Mouse (Mus musculus) thymus, adult 18-20 months (tissue): ENCODE measurements around the gene Dhrs3.

Source experiments
- DNase-seq, 2 experiments: peaks; one replicate each; pipeline ENCODE4 v3.0.0; 2022; ENCODE audit warnings: mixed read lengths in 2 of 2

Gene Dhrs3

DNA sequence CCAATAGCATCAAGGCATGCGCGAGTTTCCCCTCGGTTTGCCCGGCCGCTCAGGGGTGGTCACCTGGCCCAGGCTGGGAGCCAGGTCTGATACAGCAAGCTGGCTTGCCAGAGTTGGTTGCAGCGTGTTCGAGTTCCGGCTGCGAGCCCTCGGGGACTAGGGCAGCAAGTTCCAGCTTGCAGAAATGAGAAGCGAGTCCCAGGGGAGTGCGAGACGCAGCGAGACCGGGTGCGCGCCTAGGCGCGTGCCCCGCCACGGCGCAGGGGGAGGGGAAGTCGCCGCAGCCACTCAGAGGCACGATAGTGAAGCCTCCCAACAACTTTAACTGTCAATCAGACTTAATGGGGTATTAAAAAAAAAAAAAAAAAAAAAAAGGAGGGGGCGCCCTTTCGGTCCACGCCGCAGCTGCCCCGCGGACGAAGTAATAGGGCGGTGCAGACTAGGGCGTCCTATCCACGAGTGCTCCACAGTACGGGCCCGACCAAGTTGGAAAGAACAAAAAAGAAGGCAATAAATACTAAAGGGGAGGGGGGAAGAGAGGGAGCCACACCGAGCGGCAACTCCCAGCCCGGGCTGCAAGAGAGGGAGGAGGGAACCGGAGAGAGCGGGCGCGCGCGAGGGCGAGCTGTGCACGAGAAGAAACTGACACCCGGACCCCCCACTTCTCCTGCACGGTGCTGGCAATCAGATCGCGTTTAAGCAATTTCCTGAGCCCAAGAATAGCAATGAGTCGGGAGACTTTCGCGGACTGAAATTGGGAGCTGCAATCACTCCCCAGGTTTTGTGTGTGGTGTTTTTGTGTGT is at the start of gene Dhrs3:
Dhrs3 (plus strand) TSS at position 695 of the 804 bp plus-strand sequence.
- DNase-seq = peak; percentile 86 to 87

GRCm38 (mm10) chr4:144861756-144862505 is 30.7 kb upstream of the Dhrs3 start:
- DNase-seq = no peak

DNA sequence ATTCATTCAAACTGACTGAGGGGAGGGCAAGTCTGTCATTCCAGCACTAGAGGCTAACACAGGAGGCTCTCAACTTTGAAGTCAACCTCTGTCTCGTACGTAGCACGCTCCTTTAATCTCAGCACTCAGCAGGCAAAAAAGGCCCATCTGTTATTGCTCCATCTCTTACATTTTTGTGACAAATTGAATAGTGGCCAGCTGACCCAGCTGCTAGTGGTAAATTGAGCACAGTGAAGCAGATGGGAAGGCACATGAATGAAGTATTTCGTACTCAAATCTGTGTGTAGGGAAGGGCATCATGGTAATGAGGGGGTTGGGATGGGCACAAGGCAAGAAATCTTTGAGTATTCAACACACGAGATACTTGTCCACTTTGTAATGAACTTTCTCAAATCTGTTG is 24.7 kb upstream of the Dhrs3 start:
- DNase-seq = no peak

GRCm38 (mm10) chr4:144868584-144868983 is 24.0 kb upstream of the Dhrs3 start:
- no peak for DNase-seq

- no peak for DNase-seq
These were observed 19.7 kb upstream of the Dhrs3 start for GRCm38 (mm10) chr4:144872905-144873304.

GRCm38 (mm10) chr4:144875576-144876093 is 17.0 kb upstream of the Dhrs3 start:
- DNase-seq = no peak

- DNase-seq = no peak
These were observed 13.1 kb upstream of the Dhrs3 start for GRCm38 (mm10) chr4:144879549-144879948.

DNA sequence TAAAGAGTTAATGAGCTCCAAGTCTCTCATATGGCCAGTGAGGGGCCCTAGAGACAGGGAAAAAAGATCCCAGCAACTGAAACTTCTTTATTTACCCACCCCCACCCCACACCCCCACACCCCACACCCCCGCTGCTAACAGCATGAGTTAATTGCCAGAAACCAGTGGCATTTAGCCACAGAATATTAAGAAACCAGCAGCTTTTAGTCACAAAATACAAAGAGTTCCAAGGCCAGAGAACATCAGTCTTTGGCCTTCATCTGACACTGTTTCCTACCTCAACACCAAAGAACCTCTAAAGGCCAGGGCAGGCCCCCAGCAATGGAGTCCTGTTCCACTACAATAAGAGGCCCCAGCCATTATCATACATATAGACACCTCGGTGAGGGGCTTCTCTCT is 11.3 kb upstream of the Dhrs3 start:
- no peak for DNase-seq

DNA sequence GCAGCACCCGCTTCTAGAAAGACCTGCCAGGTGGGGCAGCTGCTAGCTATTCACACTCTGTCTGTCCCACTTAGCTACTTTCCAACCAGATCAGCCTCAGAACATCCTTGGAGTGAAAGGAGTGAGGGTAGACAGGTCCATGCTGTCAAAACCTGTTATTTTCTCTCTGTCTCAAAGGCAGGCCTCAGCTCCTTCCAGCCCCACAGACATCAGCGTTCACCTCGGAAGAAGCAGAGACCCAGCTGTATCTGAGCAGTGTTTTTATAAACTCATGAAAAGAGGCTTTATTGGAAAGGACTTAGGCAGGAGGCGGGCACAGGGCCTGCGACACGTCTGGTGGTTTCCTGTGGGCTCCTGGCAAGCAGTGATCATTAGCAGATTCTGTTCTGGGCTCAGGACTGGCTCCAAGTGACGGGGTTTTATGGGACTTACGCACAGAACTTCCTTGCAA is 9.7 kb upstream of the Dhrs3 start:
- DNase-seq = no peak

DNA sequence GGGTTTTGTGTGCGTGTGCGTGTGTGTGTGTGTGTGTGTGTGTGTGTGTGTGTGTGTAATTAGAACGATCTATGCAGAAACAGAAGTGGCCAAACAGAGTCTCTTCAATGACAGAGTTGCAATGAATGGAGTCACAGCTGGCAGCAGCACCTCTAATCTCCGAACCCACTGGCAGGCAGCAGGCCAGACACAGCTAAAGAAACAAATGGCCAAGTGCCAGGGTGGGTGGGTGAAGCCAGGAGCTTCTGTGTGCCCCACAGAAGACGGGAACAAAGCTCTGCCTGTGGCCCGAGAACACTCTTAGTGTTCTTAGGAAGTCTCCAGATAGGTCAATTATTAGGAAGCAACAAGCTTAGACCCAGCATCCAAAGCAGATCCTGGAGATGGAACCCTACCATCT is 6.2 kb upstream of the Dhrs3 start:
- no peak for DNase-seq

- DNase-seq = no peak
These were observed 3.9 kb upstream of the Dhrs3 start for GRCm38 (mm10) chr4:144888750-144889149.

DNA sequence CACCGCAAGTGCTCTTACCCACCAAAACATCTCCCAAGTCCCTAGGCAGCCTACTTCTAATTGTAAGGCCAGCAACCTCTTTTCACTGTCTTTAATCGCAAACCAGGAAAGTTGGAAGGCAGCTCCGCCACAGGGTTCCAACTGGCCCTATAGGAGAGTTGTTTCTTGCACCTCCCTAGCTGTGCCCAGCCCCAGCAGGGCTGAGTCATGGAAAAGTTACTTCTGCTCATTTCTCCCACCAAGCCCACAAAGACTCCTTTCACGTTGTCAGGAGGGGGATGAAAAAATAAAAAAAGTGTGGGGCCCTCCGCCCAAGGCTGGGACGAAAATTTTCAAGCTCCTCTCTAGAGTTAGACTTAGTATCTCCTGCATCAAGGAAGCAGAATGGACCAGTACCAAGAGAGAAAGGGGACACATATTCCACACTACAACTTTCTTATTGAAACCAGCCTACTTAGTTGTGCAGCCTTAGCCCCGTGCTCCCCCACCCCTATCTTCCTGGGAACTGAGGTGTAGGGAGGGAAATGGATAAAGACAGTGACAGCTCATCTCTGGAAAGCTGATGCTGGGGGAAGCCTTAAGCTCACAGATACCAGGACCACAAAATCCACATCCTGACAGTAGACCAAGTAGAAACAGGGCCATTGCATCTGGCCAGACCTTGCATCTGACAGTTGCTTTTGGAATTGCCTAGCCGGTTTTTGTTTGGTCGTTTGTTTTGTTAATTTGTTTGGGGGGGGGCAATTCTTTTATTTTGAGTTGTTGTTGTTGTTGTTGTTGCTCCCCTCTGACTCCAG is 2.9 kb upstream of the Dhrs3 start:
- no peak for DNase-seq

- peak; percentile 39 to 58 for DNase-seq
These were observed 1.9 kb upstream of the Dhrs3 start for GRCm38 (mm10) chr4:144890690-144891120.

DNA sequence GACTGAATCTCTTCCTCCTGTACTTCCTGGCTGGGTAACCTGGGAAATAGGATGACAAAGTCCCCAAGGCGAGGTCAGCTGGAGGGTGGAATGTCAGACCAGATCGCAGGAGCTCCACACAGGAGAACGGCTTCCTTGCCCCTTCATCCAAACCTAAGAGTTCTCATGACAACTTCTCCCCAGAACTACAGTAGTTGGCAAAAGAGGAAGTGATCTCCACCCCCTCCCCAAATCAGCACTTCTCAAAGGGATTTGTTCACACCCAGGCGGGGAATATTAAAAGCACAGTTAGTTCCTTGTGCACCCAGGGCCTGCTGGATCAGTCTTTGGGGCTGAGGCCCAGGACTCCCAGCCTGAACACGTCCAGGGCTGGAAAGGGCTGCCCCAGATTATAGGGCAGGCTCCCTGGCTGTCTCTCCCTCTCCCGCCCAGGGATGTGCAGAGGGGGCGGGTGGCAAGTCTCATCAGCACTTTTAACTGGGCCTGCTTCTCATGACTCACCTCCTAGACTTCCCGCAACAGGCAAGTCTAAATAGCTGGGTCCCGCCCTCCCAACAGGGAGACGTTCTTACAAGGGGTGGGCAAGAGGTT is 1.4 kb upstream of the Dhrs3 start:
- DNase-seq = peak; percentile 36 to 44

DNA sequence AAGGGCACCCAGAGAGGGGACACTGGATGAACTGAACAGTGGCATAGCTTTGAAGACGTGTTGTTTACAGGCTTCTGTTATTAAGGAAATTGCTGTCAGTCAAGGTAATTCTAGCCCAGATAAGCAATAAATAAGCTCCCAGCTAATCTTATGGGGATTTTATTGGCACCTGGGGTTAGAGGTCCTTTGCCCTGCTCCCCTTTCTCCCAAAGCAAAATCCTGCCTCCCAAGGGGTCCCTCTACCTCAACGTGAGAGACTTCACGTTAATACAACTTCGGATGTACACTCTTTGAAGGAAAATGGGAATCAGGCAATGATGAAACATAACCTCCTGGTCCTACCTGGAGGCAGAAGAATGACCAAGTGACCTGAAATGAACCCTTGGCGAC is 889 bp upstream of the Dhrs3 start:
- DNase-seq = no peak

- DNase-seq = peak in 1 of 2 experiments; percentile 18
These were observed 278 bp downstream of the Dhrs3 start for GRCm38 (mm10) chr4:144892937-144893272.

DNA sequence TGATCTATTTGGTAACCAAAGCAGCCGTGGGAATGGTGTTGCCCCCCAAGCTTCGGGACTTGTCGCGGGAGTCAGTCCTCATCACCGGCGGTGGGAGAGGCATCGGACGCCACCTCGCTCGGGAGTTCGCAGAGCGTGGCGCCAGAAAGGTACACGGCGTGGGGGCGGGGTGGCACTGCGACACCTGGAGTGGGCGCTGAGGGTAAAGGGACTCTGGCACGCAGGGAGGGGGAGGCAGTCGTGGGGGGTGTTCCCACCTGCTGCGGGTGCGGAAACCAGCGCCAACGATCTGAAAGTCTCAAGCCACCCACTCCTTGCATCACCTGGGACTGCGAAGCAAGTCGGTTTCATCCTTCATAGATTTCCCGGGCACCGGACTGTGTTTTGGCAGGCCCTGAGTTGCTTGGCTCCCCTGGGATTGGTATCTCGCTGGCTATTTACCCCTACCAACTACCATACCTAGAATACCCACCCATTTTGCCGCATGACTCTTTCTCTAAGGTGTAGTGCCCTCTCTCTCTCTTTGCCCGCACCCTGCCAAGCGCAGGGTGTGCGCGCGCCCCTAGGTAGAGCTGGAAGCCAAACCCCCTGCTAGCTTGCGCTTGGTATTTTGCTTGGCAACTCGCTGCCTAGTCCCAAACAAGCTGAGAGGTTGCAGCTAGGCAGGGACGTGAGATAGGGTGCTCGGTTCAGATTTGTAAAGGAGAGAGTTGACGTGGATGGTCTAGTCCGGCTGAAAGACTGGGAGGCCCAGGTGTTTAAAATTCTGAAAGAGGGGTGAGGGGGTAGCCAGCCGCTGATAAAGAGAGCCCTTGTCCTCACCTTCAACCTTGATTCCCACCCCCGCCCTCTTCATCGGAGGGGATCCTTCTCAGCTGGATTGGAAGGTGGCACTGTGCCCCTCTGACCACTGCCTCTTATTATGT is 1.2 kb downstream of the Dhrs3 start:
- DNase-seq = peak; percentile 80 to 85

DNA sequence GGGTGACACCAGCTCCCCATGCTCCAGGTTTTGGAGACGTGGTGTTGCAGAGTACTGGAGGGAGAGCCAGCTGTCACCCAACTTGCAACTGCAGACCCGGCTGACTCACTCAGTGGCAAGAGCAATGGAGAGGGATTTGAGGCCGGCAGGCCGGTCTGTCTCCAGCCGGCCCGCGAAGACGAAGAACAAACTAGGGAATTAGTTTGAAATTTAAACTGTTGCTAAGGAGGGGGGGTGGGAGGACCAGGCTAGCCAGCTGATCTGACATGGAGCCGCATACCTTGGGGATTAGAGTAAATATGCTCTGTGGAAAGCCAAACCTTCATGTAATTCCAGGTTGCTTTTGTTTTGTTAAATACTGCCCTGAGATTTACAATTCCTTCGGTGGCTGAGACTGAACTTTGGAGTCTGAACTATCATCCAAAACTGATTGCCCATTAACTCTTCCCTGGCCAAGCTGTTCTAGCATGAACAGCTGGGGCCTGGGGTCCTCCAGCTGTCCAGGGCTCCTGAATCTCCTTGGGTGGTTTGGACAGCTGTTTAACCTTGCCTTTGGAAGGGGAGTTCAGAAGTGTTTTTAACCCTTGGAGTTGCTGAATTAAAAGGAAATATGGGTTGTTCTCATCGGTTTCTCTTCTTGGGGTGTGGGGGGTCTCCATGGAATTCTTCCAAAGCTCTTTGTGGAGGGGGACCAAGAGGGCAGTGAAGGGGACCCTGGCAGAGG is 2.0 kb downstream of the Dhrs3 start:
- DNase-seq = no peak

- DNase-seq = no peak
These were observed 2.6 kb downstream of the Dhrs3 start for GRCm38 (mm10) chr4:144895211-144895590.

DNA sequence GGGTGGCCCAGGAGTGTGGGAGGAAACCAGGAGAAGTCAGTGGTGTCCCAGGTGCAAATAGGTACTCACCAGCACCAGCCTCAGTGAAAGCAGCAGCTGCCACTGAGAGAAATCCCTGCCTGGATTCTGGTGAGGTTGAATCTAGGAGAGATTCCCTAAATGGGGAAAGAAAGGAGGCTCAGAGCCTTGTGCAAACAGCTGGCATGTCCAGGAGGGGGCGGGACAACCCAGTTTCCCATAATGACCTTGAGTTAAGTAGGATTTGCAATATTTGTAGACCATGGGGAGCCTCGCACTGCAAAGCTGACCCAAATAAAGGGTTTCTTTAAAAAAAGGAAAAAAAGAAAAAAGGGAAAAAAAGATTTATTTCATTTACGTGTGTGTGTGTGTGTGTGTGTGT is 3.7 kb downstream of the Dhrs3 start:
- DNase-seq = no peak
